Mouse (Mus musculus): ENCODE results near the gene Emc4.

Gene Emc4

GRCm38 (mm10) chr2:112337211-112337610 is 30.6 kb downstream of the Emc4 start:
- no peak for DNase-seq

GRCm38 (mm10) chr2:112332051-112332898 is 35.6 kb downstream of the Emc4 start:
- DNase-seq: no peak

- no peak for DNase-seq
These were observed 39.6 kb downstream of the Emc4 start for GRCm38 (mm10) chr2:112328069-112328777.

GRCm38 (mm10) chr2:112318905-112319304 is 48.9 kb downstream of the Emc4 start:
- DNase-seq: no peak

GRCm38 (mm10) chr2:112318227-112318626 is 49.6 kb downstream of the Emc4 start:
- DNase-seq: no peak

- DNase-seq: no peak
These were observed 52.2 kb downstream of the Emc4 start for GRCm38 (mm10) chr2:112315638-112316037.

Data from cerebellum, postnatal 25 days (tissue).